Mouse (Mus musculus): ENCODE measurements around the gene Nectin2.

- TF ChIP-seq POLR2A (IDR thresholded peaks at IDR 0.05; ENCODE audit: borderline replicate concordance, control insufficient read depth, low read depth, low read length) (no peak), CTCF (IDR thresholded peaks at IDR 0.05; ENCODE audit: control insufficient read depth, insufficient read depth, low read length) (no peak)
These were observed 56.9 kb downstream of the Nectin2 start for GRCm38 (mm10) chr7:19693421-19693820.
